Mouse (Mus musculus) stomach, postnatal 0 days (tissue): ENCODE measurements around the gene Nkx2-9. TPM values are rescaled to one million over a fixed set of nuclear protein-coding genes. Genes with fewer than 3 reads are reported as not detected.

Experiments used
- ATAC-seq: fragments of 200-750 bp; cut with Nextera tagmentation; 2 replicates; pipeline ENCODE4 v1.8.0; 2017; ENCODE audit not compliant: low FRiP score, low TSS enrichment
- DNase-seq: peaks from one replicate; pipeline ENCODE4 v3.0.0-alpha.2; 2016; ENCODE audit warnings: low spot score
- H3K27ac ChIP-seq: fragments of 300-500 bp; sonication (generic); replicated peaks from 2 replicates; pipeline ENCODE4 v1.5.1; 2014; ENCODE audit warnings: mild to moderate bottlenecking, control low read depth
- H3K27me3 ChIP-seq: fragments of 300-500 bp; sonication (generic); 2 replicates; pipeline ENCODE4 v1.6.1; 2014; ENCODE audit warnings: low read length; ENCODE audit not compliant: control insufficient read depth, insufficient read depth
- H3K36me3 ChIP-seq: fragments of 300-500 bp; sonication (generic); 2 replicates; pipeline ENCODE4 v1.6.1; 2014; ENCODE audit warnings: low read length, mixed read lengths; ENCODE audit not compliant: control insufficient read depth, insufficient read depth
- H3K4me1 ChIP-seq: fragments of 300-500 bp; sonication (generic); replicated peaks from 2 replicates; pipeline ENCODE4 v1.6.1; 2014; ENCODE audit warnings: antibody characterized with exemption; ENCODE audit not compliant: control insufficient read depth, insufficient read depth
- H3K4me2 ChIP-seq: fragments of 300-500 bp; sonication (generic); replicated peaks from 2 replicates; pipeline ENCODE4 v1.6.1; 2014; ENCODE audit warnings: low read depth, mild to moderate bottlenecking, control low read depth, moderate library complexity
- H3K4me3 ChIP-seq: fragments of 300-500 bp; sonication (generic); 2 replicates; pipeline ENCODE4 v1.5.1; 2014; ENCODE audit warnings: low read depth, low read length, control low read depth
- H3K9ac ChIP-seq: fragments of 300-500 bp; sonication (generic); 2 replicates; pipeline ENCODE4 v1.6.1; 2014; ENCODE audit warnings: mild to moderate bottlenecking, low read length, control low read depth, mixed read lengths
- H3K9me3 ChIP-seq: fragments of 300-500 bp; sonication (generic); 2 replicates; pipeline ENCODE4 v1.6.1; 2016; ENCODE audit warnings: low read length; ENCODE audit not compliant: control insufficient read depth
- CTCF ChIP-seq: IDR thresholded peaks from 2 replicates; pipeline ENCODE4 v1.5.1; 2016; ENCODE audit warnings: antibody characterized with exemption, low read depth, mild to moderate bottlenecking, moderate library complexity
- EP300 ChIP-seq: optimal IDR thresholded peaks from 2 replicates; pipeline ENCODE3; 2016; ENCODE audit warnings: antibody characterized with exemption
- WGBS: fragments of 180-500 bp; shearing (Covaris S2); extraction: QIAGEN DNeasy Blood & Tissue Kit; methylation state at CpG from one replicate; pipeline ENCODE4 v1.1.7; 2014; 5-methylcytosine and 5-hydroxymethylcytosine counted together
- polyA plus RNA-seq: library from polyadenylated mRNA; unstranded; fragments of >200 nt; fragmentation: Nextera tagmentation; extraction: Ambion mirVana; gene quantifications from 2 replicates; pipeline ENCODE4 v1.2.1, GENCODE M21; 2015

Nkx2-9 gene
- polyA plus RNA-seq, 1 experiment from 2014 or later, result not detected

DNA sequence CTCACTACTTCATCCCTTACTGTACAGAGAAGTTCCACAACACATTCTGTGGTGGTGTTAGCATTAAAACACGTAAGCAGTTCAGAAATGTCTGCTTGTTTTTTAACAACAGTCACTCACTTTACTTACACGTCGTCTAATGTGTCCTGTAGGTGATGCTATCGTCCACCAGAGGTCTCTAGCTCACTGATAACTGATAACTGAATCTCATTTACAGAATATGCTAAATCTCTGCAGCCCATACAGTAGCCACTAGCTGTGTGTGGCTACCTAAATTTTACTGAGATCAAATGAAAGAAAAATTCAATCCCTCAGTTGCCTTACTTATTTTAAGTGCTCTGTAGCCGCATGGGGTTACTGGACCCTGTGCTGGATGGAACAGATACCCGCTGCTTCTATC is 25.3 kb downstream of the Nkx2-9 start:
- no peaks in the 10 kb centered on the region for H3K4me1 ChIP-seq

More for the DNA sequence above, 25.3 kb downstream of the Nkx2-9 start:
- H3K4me2 ChIP-seq, result no peak overlapping the region
- H3K27ac ChIP-seq, result no peak overlapping the region
- H3K9ac ChIP-seq, result no peak overlapping the region
- H3K27me3 ChIP-seq, result no peaks in the 10 kb centered on the region
- TF ChIP-seq CTCF (peak; percentile 78), EP300 (no peak)
- no peaks in the 10 kb centered on the region for H3K36me3 ChIP-seq
- H3K4me3 ChIP-seq, result no peak overlapping the region
- no peaks in the 10 kb centered on the region for H3K9me3 ChIP-seq
- 32% methylated on average over 6 of the region's 6 CpGs for WGBS
- ATAC-seq (no peak), DNase-seq (no peak)

Other genes starting within 250 kb of the Nkx2-9 start
- not detected in 2 replicates for gene Nkx2-1, start 76.4 kb downstream of the Nkx2-9 start, polyA plus RNA-seq
- gene Pax9, start 78.5 kb upstream of the Nkx2-9 start, polyA plus RNA-seq, result 1.0 and 1.3 TPM in 2 replicates